Mouse (Mus musculus) heart, embryonic 16.5 days (tissue): ENCODE results near the gene Abhd6. TPM values are rescaled to one million over a fixed set of nuclear protein-coding genes. Genes with fewer than 3 reads are reported as not detected.

ENCODE experiments used
- ATAC-seq: fragments of 200-750 bp; cut with Nextera tagmentation; replicated peaks from 2 replicates; pipeline ENCODE4 v1.8.0; 2017; ENCODE audit warnings: moderate number of reproducible peaks; ENCODE audit not compliant: insufficient read depth, low FRiP score; ENCODE audit errors: extremely low read depth
- H3K27ac ChIP-seq: fragments of 300-500 bp; sonication (generic); 2 replicates; pipeline ENCODE4 v1.5.1; 2014; ENCODE audit warnings: mild to moderate bottlenecking, low read length, control low read depth, moderate library complexity
- H3K27me3 ChIP-seq: fragments of 300-500 bp; sonication (generic); 2 replicates; pipeline ENCODE4 v1.6.1; 2014; ENCODE audit warnings: low read length, mixed read lengths; ENCODE audit not compliant: control insufficient read depth, insufficient read depth
- H3K36me3 ChIP-seq: fragments of 300-500 bp; sonication (generic); 2 replicates; pipeline ENCODE4 v1.6.1; 2014; ENCODE audit not compliant: control insufficient read depth, insufficient read depth
- H3K4me1 ChIP-seq: fragments of 300-500 bp; sonication (generic); 2 replicates; pipeline ENCODE4 v1.6.1; 2014; ENCODE audit warnings: low read length, mixed read lengths; ENCODE audit not compliant: control insufficient read depth, insufficient read depth
- H3K4me2 ChIP-seq: fragments of 300-500 bp; sonication (generic); 2 replicates; pipeline ENCODE4 v1.6.1; 2014; ENCODE audit warnings: low read depth, mild to moderate bottlenecking, control low read depth, low read length
- H3K4me3 ChIP-seq: fragments of 300-500 bp; sonication (generic); 2 replicates; pipeline ENCODE4 v1.5.1; 2014; ENCODE audit warnings: mild to moderate bottlenecking, control low read depth, low read length
- H3K9ac ChIP-seq: fragments of 300-500 bp; sonication (generic); 2 replicates; pipeline ENCODE4 v1.6.1; 2014; ENCODE audit warnings: low read length, control low read depth
- H3K9me3 ChIP-seq: fragments of 300-500 bp; sonication (generic); replicated peaks from 2 replicates; pipeline ENCODE4 v1.6.1; 2016; ENCODE audit warnings: low read length; ENCODE audit not compliant: control insufficient read depth
- WGBS: fragments of 180-500 bp; shearing (Covaris S2); extraction: QIAGEN DNeasy Blood & Tissue Kit; methylation state at CpG from one replicate; pipeline ENCODE4 v1.1.7; 2014; 5-methylcytosine and 5-hydroxymethylcytosine counted together
- polyA plus RNA-seq: library from polyadenylated mRNA; unstranded; fragments of >200 nt; fragmentation: Nextera tagmentation; extraction: Ambion mirVana; gene quantifications from 2 replicates; pipeline ENCODE4 v1.2.1, GENCODE M21; 2015

The Abhd6 gene
- polyA plus RNA-seq, 1 experiment from 2014 or later: 13.1 TPM

- no peak for ATAC-seq
- no peak overlapping the region for H3K4me2 ChIP-seq
- H3K36me3 ChIP-seq: peaks cover 3% of the 10 kb centered on the region; the same call in 1 of the 2 replicates
- H3K4me1 ChIP-seq: no peaks in the 10 kb centered on the region
- no peak overlapping the region for H3K27ac ChIP-seq
- H3K9ac ChIP-seq: no peak overlapping the region
- no peaks in the 10 kb centered on the region for H3K9me3 ChIP-seq
- no peak overlapping the region for H3K4me3 ChIP-seq
- 95% methylated on average over 7 of the region's 7 CpGs for WGBS
- no peaks in the 10 kb centered on the region for H3K27me3 ChIP-seq
Observed at GRCm38 (mm10) chr14:8052661-8053060, 50.0 kb downstream of the Abhd6 start.

GRCm38 (mm10) chr14:8054310-8055102, 51.8 kb downstream of the Abhd6 start:
- no peaks in the 10 kb centered on the region for H3K4me1 ChIP-seq
- ATAC-seq: no peak
- no peak overlapping the region for H3K4me2 ChIP-seq
- H3K4me3 ChIP-seq: no peak overlapping the region
- no peak overlapping the region for H3K27ac ChIP-seq
- 44% methylated on average over 17 of the region's 17 CpGs for WGBS
- H3K9ac ChIP-seq: no peak overlapping the region
- H3K27me3 ChIP-seq: no peaks in the 10 kb centered on the region
- H3K36me3 ChIP-seq: peaks cover 3% of the 10 kb centered on the region; the same call in 1 of the 2 replicates
- no peaks in the 10 kb centered on the region for H3K9me3 ChIP-seq

GRCm38 (mm10) chr14:8056076-8056475, 53.4 kb downstream of the Abhd6 start:
- WGBS: 88% methylated on average over 5 of the region's 5 CpGs
- H3K4me1 ChIP-seq: no peaks in the 10 kb centered on the region
- no peaks in the 10 kb centered on the region for H3K27me3 ChIP-seq
- H3K27ac ChIP-seq: no peak overlapping the region
- H3K9me3 ChIP-seq: no peaks in the 10 kb centered on the region
- H3K36me3 ChIP-seq: no peaks in the 10 kb centered on the region
- no peak overlapping the region for H3K4me2 ChIP-seq
- no peak overlapping the region for H3K9ac ChIP-seq
- H3K4me3 ChIP-seq: no peak overlapping the region
- no peak for ATAC-seq

- no peak for ATAC-seq
- Histone ChIP-seq H3K36me3 (no peaks in the 10 kb centered on the region), H3K9ac (no peak overlapping the region), H3K4me1 (no peaks in the 10 kb centered on the region), H3K4me3 (no peak overlapping the region), H3K9me3 (no peaks in the 10 kb centered on the region), H3K4me2 (no peak overlapping the region), H3K27me3 (no peaks in the 10 kb centered on the region), H3K27ac (no peak overlapping the region)
- WGBS: 91% methylated on average over 7 of the region's 7 CpGs
Observed at GRCm38 (mm10) chr14:8059938-8060337, 57.2 kb downstream of the Abhd6 start.

DNA sequence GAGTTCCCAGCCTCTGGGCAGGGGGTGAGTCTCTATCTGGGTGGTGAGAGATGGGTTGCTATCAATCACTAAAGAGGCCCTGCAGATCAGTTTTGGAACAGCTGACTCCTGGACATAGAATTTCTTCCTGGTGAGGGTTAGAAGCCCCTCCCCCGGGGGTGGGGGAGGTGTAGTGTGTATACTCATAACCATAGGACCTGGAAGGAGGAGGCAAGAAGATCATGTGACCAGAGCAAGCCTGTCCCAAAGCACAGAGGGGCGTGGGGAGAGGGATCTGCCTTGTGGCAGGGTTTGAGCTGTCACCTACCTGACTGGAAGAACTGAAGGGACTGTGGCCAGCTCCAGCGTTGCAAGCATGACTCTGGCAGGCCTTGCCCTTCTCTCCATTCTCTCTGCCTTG, 59.4 kb downstream of the Abhd6 start:
- peak overlapping the region; percentile 78 for H3K27ac ChIP-seq
- no peak for ATAC-seq
- 32% methylated on average over 3 of the region's 3 CpGs for WGBS

GRCm38 (mm10) chr14:8062537-8063301, 60.0 kb downstream of the Abhd6 start:
- Histone ChIP-seq H3K27me3 (no peaks in the 10 kb centered on the region), H3K4me2 (no peak overlapping the region), H3K27ac (peak overlapping the region; percentile 78), H3K4me1 (no peaks in the 10 kb centered on the region), H3K9ac (no peak overlapping the region), H3K4me3 (no peak overlapping the region), H3K36me3 (no peaks in the 10 kb centered on the region), H3K9me3 (no peaks in the 10 kb centered on the region)
- ATAC-seq: peak; percentile 52
- 57% methylated on average over 3 of the region's 3 CpGs for WGBS

More for the DNA sequence above, 59.4 kb downstream of the Abhd6 start:
- H3K9ac ChIP-seq: no peak overlapping the region
- H3K27me3 ChIP-seq: no peaks in the 10 kb centered on the region
- no peaks in the 10 kb centered on the region for H3K4me1 ChIP-seq
- H3K36me3 ChIP-seq: no peaks in the 10 kb centered on the region
- H3K4me2 ChIP-seq: no peak overlapping the region
- H3K4me3 ChIP-seq: no peak overlapping the region
- no peaks in the 10 kb centered on the region for H3K9me3 ChIP-seq

DNA sequence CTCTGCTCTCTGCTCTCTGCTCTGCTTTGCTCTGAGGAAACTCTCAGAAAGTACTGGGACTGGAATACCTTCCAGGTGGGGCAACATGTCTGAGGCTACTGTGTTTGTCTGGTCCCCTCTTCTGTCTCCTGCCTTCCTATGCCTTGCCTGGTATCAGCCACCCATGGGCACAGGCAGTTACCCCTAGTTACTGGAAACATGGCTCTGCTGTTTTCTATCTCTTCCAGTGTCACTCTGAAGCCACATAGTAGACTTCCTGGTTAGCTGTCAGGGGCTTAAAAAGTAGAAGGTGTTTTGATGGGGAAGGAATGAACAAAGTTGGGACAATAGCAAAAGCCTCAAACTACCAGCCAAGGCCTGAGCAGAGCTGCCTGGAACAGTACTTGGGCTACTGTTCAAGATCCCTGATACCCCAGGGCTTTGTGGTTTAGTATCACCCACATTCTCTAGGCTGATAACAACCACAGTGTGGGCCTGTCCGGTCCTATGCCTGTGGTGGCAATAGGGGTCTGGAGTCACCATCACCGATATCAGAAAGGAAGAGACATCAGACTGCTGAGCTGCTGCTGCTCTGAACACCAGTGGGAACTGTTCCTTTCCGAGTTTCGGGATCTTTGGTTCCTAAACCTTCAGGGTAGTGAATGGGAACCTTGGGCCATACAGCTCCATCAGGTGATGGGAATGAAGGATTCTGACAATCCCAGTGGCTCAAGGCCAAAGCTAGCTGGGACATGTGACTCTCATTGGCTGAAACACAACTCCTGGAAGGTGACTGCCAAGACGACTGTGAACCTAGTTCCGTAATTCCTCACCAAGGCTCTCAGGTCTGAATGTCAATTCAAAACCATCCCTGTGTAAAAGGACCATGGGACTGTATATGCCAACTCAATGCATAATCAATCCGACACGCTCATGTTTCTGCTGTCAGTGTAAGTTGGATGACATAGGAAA, 61.4 kb downstream of the Abhd6 start:
- Histone ChIP-seq H3K4me1 (no peaks in the 10 kb centered on the region), H3K27ac (no peak overlapping the region), H3K27me3 (no peaks in the 10 kb centered on the region), H3K9me3 (no peaks in the 10 kb centered on the region), H3K4me2 (no peak overlapping the region), H3K4me3 (no peak overlapping the region), H3K9ac (no peak overlapping the region), H3K36me3 (no peaks in the 10 kb centered on the region)
- 78% methylated on average over 8 of the region's 8 CpGs for WGBS
- ATAC-seq: no peak

DNA sequence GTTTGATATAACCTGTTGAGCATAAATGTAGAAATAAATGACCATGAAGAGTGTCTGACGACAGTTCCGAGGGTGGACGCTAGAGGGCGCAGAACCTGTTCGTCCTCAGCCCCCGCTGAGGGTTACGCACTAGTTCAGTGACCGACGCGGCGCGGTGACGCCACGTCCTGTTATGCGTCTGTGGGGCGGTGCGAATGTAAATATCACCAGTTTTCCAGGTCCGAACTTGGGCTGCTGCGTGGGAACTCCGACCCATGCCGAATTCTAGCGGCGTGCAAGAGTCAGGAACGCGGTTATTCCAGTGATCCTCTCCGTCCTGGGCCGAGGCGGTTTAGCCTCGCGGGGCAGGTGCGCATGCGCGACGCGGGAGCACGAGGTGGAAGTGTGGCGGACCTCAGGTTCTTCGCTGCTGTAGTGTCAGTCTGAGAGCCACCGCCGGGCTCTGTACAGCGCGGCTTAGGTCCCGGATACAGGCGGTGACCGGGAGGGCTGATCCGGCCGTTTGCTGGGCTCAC, 77.5 kb downstream of the Abhd6 start, which contains the start of gene Rpp14:
Gene Rpp14 (plus strand): TSS at position 203 of the 515 bp plus-strand sequence.
- no peaks in the 10 kb centered on the region for H3K9me3 ChIP-seq
- peak within 1 kb of the TSS; percentile 98 for H3K27ac ChIP-seq
- H3K9ac ChIP-seq: peak within 1 kb of the TSS; percentile 94
- H3K27me3 ChIP-seq: no peaks in the 10 kb centered on the region
- peaks cover 11% of the 10 kb centered on the region for H3K4me1 ChIP-seq
- H3K4me3 ChIP-seq: peak within 1 kb of the TSS; percentile 85
- H3K36me3 ChIP-seq: peaks cover 15% of the 10 kb centered on the region
- H3K4me2 ChIP-seq: peak within 1 kb of the TSS; percentile 92
- ATAC-seq: peak; percentile 97
- under 1% methylated on average over 47 of the region's 47 CpGs for WGBS
